Mouse (Mus musculus) retina, postnatal 7 days (tissue): ENCODE measurements around the gene Scrg1.
A peak's percentile ranks its signal among the peaks of the same experiment; 100 is the strongest.
"Not testable (repeated sequence)": the region's sequence is repeated elsewhere in the genome, so short reads cannot be mapped to it uniquely, and the experiment has no call there.

Experiments
- DNase-seq: peaks from one replicate; pipeline ENCODE4 v3.0.0-alpha.2; 2012; ENCODE audit warnings: low read depth, low spot score

Gene Scrg1

DNA sequence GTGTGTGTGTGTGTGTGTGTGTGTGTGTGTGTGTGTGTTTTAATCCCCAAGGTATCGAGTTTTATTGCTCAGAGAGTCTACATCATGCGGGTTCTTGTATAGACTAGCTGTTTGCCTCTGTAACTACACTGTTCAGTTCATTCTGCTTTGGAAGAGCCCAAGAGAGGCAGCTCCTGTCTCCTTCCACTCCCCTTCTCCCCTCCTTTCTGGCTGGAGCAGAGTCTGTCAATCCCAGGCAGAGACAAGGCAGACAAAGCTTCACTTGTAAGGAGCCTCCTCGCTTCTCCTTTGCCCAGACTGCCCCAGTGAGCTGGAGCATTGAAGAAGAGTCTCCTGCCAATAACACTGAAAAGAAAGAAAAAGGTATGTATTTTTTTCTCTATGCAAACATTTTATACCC is at the start of gene Scrg1:
Scrg1 (plus strand) TSS at position 159 of the 400 bp plus-strand sequence.
- DNase-seq, result no peak

DNA sequence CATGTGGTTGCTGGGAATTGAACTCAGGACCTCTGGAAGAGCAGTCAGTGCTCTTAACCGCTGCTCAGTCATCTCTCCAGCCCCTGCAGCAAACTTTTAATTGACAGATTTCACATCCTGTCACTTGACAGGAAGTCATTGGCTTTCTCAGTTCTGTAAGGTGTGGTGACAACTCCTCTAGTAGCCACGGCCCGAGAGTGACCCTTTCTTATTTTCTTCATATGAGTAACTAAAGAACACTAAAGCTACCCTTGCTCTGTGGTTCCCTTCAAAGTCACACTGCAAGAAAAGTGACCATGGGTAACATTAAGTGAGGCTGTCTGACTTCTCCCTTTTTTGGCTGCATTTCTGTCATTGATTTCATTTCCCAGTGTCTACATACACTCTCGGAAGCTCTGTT is 49.4 kb upstream of the Scrg1 start:
- DNase-seq, result no peak

DNA sequence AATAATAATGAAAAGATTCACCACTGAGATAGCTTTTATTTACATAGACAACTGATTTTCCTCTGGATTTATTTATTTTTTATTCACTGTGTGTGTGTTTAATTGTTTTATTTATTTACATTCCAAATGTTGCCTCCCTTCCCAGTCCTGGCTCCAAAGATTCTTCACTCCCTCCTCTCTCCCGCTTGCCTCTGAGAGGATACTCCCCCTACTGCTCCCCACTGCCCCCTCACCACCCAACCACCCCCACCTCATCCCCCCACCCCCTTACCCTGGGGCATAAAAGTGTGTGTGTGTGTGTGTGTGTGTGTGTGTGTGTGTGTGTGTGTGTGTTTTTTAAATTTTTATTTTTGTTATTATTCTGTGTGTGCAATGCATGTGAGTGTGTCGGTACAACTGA is 46.4 kb upstream of the Scrg1 start:
- DNase-seq, result no peak

DNA sequence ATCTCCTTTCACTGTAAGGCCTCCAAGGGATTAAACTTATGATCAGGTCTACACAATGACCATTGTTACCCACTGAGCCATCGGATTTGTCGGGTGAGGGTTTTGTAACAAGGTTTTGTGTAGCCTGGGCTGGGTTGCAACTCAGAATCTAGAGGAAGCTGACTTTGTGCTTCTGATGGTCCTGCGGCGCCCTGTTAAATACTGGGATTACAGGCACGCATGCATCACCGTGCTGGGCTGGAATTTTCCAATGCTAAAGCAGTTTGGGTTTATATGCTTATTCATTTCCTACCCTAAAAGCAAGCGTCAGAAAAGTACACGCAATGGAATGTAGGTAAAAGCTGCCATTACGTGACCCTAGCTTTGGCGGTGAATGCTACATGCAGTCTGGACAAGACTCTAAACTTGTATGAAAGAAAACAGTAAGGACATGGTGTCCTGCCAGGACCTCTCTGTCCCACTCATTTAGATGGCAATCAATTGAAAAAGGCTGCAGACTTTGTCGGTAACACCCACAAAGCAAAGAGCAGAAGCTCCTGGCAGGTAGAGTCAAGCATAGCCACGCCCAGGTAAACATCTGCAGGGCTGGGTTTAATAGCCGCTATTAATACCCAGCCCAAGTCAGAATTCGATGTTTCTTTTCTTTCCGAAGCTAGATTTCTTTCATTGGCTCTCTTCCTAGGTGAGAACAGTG is 45.8 kb upstream of the Scrg1 start:
- DNase-seq, result no peak

DNA sequence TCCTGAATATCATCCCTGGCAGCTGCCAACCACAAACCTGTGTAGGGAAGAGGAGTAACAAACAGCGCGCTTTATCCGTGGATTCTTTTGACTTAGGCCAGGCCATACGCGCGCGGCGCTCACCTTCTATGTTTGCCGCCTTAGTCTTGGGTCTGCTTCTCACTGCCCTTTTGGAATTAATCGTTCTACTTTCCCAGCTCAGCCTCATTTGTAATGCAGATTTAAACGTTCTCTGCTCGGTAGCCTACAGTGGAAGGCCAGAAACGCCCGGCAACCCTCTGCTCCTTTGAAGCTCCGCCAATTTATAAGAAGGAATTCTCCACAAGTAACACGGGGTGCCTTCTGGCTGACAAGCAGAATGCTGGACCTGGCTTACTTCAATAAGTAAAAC is 45.3 kb upstream of the Scrg1 start:
- DNase-seq, result no peak

DNA sequence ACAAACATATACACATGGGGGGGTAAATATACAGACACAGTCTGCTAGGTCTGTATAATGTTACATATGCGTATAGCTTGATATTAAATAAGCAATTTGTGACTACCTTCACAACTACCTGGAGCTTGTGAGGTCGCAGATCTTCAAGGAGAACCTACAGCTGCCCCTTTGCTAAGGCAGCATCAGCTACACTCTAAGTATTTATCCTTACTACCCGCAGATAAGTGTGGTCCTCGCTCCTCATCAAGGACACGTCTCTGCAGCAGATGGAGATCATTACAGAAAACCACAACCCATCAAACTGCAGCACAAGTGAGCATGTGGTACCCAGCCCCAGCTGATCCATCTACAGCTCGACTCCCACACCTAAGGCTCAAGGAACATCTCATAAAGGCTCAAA is 44.4 kb upstream of the Scrg1 start:
- DNase-seq, result no peak

DNA sequence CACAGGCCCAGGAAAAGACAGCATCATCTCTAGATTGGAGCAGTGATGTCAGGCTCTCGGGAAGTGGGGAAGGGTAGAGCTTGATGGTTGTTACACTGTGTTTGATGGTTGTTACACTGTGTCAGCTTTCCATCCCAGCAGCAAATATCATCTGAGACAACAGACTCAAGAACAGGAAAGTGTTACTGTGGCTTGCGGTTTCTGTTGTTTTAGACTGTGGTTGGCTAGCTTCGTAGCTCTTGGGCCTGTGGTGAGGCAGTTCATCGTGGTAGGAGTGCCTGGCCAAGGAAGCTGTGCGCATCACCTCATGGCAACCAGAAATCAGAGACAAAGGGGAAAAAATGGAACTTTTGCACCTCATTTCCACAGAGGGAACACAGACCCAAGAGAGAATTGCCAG is 38.9 kb upstream of the Scrg1 start:
- DNase-seq, result no peak

DNA sequence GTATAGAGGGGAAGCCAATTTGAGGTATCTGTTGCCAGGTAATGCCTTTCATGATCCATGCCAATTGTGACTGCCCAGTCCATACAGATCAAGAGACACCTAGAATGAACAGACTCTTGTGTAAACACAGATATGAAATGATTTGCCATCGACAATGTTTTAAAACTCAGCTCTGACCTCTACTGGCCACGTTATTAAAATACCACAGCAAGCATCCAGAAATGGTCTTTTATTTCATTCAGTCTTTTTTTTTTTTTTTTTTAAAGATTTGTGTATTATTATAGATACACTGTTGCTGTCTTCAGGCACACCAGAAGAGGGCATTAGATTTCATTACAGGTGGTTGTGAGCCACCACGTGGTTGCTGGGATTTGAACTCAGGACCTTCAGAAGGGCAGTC is 29.6 kb upstream of the Scrg1 start:
- no peak for DNase-seq

DNA sequence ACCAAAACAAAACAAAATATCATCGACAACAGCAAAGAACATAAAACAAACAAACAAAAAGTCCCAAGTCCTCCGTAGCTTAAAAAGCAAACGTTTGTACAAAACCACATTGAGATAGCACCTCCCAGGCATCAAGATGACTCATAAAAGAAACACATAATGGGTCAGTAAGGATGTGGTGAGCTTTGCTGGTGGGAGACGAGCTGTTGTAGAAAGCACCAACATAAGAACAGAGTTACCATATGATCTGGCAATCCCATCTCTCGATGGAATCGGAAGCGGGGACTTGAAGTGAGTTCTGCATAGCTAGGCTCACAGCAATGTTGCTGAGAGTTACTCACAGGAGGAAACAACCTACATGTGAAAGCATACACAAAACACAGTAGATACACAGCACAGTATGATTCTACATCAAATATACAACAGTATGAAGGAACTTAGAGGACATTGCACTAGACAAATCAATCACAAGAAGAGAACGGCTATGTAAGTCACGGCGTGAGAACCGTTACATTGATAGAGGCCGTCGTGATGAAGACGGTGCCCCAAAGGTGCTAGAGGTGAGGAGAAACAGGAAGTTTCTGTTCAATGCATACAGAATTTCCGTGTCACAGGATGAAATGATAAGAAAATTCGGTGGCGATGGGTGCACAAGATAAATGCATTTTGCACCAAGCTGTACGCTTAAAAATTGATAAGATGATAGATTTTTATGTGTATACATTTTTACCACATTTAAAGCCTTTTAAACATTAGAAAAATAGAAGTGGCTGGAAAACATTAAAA is 27.9 kb upstream of the Scrg1 start:
- no peak for DNase-seq

DNA sequence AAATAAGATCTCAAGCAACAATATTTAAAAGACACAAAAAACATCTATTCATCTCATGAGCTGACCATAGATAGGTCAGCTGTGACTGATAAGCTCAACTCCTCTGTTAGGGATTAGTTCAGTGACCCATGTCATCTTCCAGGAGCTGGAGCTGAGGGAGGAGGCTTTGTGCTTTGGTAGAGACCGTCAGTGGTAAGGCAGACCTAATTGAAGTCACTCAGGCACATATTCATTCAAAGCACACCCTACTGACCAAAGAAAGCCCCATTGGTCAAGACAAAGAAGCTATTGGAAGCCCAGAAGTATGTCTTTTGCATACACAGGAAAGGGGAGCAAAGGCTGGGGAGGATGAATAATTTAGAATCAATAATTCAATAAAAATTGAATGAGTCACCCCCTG is 27.2 kb upstream of the Scrg1 start:
- no peak for DNase-seq

DNA sequence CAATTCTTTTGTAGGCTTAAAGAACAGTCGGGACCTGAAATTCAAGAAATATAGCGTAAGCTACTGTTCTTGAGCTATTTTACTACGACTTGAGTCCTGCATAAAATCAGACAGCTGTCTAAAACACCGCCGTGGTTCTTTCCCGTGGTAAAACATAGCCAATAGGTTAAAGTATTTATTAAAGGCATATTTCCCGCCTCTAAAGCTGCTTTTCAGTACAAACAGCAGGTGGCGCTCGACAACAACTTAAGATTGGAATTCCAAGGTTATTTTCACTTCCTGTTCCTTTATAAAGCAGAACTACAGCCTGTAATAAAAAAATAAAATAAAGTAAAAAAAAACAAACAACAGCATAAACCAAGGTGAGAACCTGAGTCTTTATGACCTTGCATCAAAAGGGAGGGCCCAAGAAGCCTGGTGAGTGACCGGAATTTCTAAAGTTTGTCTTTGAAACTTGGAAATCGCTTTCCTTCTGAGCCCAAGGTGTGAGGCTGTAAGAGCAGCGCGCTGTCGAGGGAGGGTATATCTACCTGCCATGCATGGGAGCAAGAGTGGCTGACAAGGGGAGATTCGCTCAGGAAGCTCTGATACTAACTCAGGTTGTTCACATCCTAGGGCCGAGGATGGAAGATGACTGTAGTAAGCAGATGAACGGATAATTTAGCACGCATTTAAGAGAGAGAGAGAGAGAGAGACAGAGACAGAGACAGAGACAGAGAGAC is 26.4 kb upstream of the Scrg1 start:
- DNase-seq, result peak; percentile 59

DNA sequence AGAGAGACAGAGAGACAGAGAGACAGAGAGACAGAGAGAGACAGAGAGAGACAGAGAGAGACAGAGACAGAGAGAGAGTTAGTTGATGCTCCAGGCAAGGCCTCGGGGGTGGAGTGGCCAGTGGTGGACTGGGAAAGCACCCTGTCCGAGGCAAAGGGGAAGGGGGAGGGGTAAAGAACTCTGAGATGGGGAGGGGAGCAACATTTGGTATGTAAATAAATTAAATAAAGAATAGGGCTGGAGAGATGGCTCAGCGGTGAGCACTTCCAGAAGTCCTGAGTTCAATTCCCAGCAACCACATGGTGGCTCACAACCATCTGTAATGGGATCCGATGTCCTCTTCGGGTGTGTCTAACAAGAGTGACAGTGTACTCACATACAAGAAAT is 25.8 kb upstream of the Scrg1 start:
- not testable (repeated sequence) for DNase-seq

DNA sequence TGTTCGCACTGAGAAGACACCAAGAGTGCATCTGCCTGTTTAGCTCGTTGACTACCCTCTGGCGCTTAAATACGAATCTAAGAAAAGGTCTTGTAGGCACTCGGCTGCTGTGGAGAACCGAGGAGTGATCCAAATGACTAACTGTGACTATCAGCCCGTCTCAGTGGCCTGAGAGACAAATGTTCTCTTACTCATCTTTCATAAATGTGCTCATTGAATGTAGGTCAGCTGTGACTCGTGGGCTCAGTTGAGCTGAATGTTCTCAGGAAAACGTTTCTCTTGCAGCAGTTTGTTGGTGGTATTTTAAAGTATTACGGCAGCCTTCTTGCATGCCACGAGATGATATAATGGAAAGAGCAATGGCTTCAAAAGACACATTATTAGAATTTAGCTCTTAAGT is 24.8 kb upstream of the Scrg1 start:
- DNase-seq, result no peak

DNA sequence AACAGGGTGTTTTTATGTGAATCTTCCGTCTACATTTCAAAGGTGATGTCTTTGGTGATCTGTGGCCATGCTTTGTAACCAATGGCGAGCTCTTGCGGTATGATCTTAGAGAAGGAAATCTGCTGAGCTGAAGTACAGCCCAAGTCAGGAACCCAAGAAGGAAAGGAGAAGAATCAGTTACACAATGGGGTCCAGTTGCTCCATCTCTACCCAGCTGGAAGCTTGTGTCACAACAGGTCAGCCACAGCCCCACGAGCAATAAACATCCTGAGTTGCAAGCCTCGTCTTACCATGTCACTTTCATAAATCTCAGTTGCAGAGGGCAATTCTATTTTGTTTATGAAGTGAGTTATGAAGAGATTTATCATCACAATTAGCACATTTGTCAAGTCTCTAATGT is 22.9 kb upstream of the Scrg1 start:
- no peak for DNase-seq

DNA sequence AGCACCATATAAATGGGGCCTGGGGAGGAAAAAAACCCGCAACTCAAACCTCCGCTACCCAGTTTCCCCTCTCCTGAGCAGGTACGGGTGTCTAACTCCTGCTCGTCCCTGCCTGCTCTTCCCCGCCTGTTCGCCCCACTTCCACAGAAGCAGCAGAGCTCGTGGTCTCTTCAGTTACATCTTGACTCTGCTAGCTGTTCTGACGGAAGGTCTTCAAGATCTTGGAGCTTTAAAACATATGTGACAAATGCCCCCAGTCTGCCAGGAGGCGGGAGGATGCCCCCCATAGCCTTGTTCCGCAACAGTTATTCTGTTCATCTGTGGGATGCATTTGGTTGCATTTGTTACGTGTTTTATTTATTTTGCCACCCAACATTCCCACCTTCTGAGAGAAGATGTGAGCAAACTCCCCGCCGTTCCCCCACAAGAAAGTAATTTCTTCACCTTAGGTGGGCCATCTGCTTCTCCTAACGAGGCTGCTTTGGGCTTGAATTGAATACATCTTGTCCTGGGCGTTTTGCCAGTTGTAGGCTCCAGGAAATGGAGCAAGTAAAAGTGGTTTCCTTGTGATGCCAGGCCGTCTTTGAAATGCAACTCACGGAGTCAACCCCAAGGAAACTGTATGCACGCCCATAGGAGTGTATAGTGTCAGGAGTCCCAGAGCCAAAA is 19.8 kb upstream of the Scrg1 start:
- no peak for DNase-seq

DNA sequence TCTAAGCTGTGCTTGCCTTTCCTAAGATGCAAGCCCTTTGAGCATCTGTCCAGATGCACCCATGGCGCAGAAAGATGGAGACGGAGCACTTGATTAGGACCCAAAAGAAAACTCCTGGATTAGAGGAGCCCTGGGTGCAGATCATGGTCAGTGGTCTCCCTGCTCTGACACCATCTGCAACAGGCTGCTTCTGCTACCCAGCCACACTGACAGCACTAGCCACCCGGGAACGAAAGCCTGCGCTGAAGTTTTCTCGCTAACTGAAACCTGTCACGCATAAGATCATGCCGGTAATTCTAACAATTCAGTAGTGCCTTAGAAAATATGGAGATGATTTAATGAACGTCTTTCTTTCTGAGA is 19.3 kb upstream of the Scrg1 start:
- no peak for DNase-seq

DNA sequence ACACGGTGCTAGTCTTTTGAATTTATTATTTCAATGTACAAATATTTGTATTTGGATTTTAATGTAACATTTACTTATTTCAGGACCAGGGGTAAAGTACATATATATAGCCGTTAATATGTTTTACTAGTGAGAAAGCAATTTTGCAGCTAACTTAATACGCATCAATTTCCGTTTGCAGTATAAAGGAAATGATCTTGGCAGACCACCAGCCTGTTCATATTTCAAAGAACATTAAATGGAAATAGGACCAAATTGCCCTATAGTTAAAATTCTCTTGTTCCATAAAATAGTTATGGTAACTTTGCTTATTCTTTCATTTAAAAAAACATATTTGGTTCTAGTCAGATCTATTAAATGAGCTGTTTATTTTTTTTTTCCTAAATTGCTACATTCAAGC is 14.6 kb upstream of the Scrg1 start:
- DNase-seq, result no peak

DNA sequence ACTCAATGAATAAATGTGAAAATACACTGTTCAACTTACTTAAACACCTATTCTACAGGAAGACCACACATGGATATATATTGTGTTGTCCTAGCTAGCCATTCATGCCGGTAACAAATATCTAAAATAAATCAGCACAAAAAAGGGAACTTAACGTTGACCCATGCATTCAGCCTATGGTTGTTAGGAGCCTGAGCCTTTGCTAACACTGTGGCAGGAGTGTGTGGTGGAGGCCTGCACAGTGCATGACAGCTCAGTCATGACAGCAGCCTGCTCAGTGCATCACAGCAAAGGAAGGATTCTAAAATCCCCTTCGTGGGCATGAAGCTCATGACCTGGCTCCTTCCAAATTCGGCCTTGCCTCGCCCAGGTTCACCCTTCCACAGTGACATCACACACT is 14.2 kb upstream of the Scrg1 start:
- no peak for DNase-seq

DNA sequence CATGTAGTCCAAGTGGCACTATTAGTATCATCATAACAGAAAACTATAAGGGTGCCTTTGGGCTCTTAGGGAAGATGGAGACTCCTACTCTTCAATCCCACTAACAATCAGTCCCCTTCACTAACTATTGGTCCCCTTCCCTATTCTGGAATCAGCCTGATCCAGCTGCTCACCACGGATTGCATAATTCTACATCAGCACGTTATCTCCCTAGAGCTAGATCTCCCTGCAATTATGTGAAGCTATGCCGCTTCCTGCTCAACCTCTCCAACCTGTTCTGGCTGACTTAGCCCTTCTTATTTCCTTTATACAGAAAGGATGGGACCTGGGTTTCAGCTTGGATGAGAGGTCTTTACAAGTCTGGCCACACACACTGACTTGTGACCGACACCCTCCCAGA is 12.4 kb upstream of the Scrg1 start:
- DNase-seq, result no peak

DNA sequence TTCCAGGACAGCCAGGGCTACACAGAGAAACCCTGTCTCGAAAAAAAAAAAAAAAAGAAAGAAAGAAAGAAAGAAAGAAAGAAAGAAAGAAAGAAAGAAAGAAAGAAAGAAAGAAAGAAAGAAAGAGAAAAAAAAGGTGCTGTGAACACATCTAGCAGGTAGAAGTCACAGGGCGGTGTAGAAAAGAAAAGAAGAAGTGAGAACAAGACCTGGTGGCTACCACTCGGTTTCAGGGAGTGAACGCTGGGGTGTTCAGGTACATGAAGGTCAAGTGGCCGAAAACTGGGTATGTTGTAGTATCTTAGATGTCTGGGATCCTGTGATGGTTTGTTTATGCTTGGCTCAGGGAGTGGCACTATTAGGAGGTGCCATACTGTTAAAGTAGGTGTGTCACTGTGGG is 9.8 kb upstream of the Scrg1 start:
- not testable (repeated sequence) for DNase-seq

DNA sequence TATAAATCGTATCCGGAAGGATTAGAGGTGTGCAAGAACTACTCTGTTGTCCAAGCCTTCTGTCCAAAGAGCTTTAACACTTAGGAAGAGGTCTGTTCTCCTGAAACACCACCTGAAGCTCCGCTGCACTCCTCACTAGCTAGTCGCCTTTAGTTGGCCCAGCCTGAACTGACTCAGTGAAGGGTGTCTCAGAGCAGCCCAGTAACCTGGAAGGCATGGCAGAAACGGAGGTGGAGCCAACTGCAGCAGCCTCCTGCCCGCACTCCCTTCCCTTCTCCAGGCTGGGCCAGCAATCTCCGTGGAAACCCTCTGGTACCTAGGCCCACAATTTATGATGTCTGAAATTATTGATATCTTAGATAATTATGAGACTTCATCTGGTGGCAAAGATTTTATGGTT is 5.0 kb upstream of the Scrg1 start:
- no peak for DNase-seq

DNA sequence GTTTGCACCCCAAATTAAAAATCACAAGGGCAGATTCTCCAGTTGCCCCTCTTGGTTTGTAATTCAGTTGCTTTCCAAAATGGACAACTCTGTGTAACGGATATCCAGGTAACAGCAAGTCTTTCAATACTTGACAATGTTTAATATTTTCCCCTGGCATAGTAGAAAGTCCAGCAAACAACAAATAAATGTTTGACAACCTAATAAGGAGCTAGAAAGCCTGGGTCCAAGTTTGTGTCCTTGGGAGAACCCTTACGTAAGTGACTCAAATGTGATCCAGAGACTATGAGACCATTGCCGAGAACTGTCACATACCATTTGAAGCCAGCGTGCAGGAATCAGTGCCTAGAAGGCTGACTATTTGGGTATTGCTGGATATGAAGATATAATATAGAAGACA is 3.8 kb upstream of the Scrg1 start:
- no peak for DNase-seq
